24 mouse cellular contexts compared by ENCODE assay signal in the genomic region with DNA sequence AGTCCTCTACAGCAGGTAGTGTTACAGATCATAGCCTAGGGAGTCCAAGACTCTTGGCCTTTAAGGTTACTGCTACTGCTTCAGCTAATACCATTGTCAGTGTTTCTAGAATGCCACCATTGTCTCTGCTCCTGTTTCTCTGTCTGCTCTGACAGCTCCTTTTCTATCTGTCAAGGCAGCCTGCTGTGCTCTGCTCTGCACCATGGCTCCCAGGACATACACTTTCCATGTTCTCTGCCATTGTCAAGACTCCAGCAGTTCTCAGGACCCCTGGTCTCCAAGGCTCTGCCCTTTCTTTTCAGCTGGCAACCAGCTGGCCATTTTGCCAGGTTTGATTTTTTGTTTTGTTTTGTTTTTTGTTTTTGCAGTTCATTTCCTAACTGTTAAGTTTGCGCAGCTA.
"Had no signal": no experiment of that assay in that cellular context is flagged by ENCODE, and none has a peak within 500 bp of the region (broad histone marks: within the 10 kb centered on the region; RNA-seq: fewer than 3 reads in every experiment).

No protein-coding gene starts in this region.

- H3K27ac ChIP-seq: kidney, postnatal 0 days; layer of hippocampus, adult 2 months; left cerebral cortex, adult 2 months; limb, embryonic 12.5 days; limb, embryonic 15.5 days; liver, embryonic 14.5 days; macrophage; neural tube, embryonic 13.5 days; stomach, embryonic 15.5 days had no signal

- H3K9ac ChIP-seq: limb, embryonic 12.5 days; limb, embryonic 15.5 days; liver, embryonic 14.5 days; liver, postnatal 0 days; lung, embryonic 14.5 days; neural tube, embryonic 13.5 days; stomach, embryonic 15.5 days had no signal

- H3K4me2 ChIP-seq: limb, embryonic 12.5 days; limb, embryonic 15.5 days; liver, embryonic 11.5 days; lung, embryonic 14.5 days; midbrain, embryonic 11.5 days; neural tube, embryonic 13.5 days; stomach, embryonic 15.5 days had no signal

- H3K4me3 ChIP-seq: layer of hippocampus, adult 2 months; left cerebral cortex, adult 2 months; limb, embryonic 12.5 days; limb, embryonic 15.5 days; megakaryocyte, embryonic 14.5 days; neural tube, embryonic 13.5 days; stomach, embryonic 15.5 days had no signal

- ATAC-seq: liver, postnatal 0 days; lung, postnatal 0 days had no signal

- H3K9me3 ChIP-seq: limb, embryonic 12.5 days; limb, embryonic 15.5 days; megakaryocyte, embryonic 14.5 days; neural tube, embryonic 13.5 days; stomach, embryonic 15.5 days had no signal

- DNase-seq: kidney, postnatal 25 days; layer of hippocampus, adult 9-11 months; layer of hippocampus, postnatal 36 days; left cerebral cortex, postnatal 4 days; liver, postnatal 0 days; lung, embryonic 14.5 days; midbrain, embryonic 14.5 days; retina, postnatal 1 day; right cerebral cortex, postnatal 25 days; spleen, adult 18-20 months; thymus, postnatal 25 days had no signal

- H3K27me3 ChIP-seq: limb, embryonic 12.5 days; limb, embryonic 15.5 days; megakaryocyte, embryonic 14.5 days; neural tube, embryonic 13.5 days; stomach, embryonic 15.5 days had no signal

- H3K4me1 ChIP-seq: limb, embryonic 12.5 days; limb, embryonic 15.5 days; megakaryocyte, embryonic 14.5 days; neural tube, embryonic 13.5 days; stomach, embryonic 15.5 days had no signal

- H3K36me3 ChIP-seq: limb, embryonic 12.5 days; limb, embryonic 15.5 days; neural tube, embryonic 13.5 days; stomach, embryonic 15.5 days had no signal
